Mouse (Mus musculus): ENCODE results near the gene Zfp120. TPM values are rescaled to one million over a fixed set of nuclear protein-coding genes. Genes with fewer than 3 reads are reported as not detected.
"Not testable (repeated sequence)": the region's sequence is repeated elsewhere in the genome, so short reads cannot be mapped to it uniquely, and the experiment has no call there.

Zfp120 gene
- total and polyA plus RNA-seq, 3 experiments = 6.2 to 17.7 (median 8.8) TPM

DNA sequence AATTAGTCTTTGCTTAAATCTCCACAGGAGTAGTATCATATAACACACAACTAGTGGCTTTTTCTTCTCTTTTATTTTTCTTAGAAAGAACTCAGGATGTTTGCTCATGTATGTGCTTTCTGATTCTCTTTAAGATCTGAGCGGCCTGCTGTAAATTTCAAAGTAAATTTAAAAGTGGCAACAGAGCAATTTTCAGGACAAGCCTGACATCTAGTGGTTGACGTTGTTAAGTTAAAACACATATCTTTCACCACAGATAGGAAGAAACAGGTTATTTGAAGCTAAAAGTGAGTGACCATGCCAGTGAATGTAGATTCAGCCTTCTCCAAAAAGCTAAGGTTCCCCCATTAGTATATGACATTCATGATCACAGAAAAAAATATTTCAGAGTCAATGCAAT lies 36.9 kb downstream of the Zfp120 start:
- H3K4me3 ChIP-seq (replicated peaks in 1 of 3; ENCODE audit: low read depth in 2 of 3, low read length in 2 of 3, poor library complexity in 1 of 3); H3K79me2 ChIP-seq (replicated peaks; ENCODE audit: control insufficient read depth, extremely low read depth, insufficient read depth, poor library complexity, severe bottlenecking); H3K36me3 ChIP-seq (replicated peaks in 1 of 2; ENCODE audit: control insufficient read depth in 1 of 2, insufficient read depth in 1 of 2, low read length in 1 of 2); H3K27me3 ChIP-seq (replicated peaks); H3K4me1 ChIP-seq (ENCODE audit: control insufficient read depth in 1 of 2, insufficient read depth in 2 of 2); H3K27ac ChIP-seq (ENCODE audit: insufficient read depth, low read depth); H3K4me2 ChIP-seq (ENCODE audit: insufficient read depth, low read depth, poor library complexity, severe bottlenecking); H3K9ac ChIP-seq (ENCODE audit: insufficient read depth, low read depth); H3K9me3 ChIP-seq (replicated peaks; ENCODE audit: low read length); dilution Hi-C loops (cut with MboI; ENCODE audit: extremely low pct_ligation_motif_present, extremely low pct_unique_long_range_greater_than_20kb, low sequenced_read_pairs): not testable (repeated sequence)
- in situ Hi-C loops (cut with MboI; ENCODE audit: low pct_ligation_motif_present, low pct_unique_long_range_greater_than_20kb, low sequenced_read_pairs) = loop anchor here (10.0 kb wide), 1 partner anchor 745 kb away; no protein-coding TSS in a partner anchor
- DNase-seq (ENCODE audit: extremely low read depth) = peak; percentile 30
- TF ChIP-seq CTCF (conservative IDR thresholded peaks at IDR 0.05 in 1 of 2, IDR thresholded peaks at IDR 0.05 in 1 of 2; ENCODE audit: low read depth in 2 of 2, low read length in 2 of 2) (peak in 1 of 2 experiments; percentile 62; a peak in 2 of 4 replicates), RAD21 (IDR thresholded peaks at IDR 0.05; ENCODE audit: low read depth, low read length) (peak; percentile 70), SMC3 (IDR thresholded peaks at IDR 0.05; ENCODE audit: low read depth, low read length) (peak; percentile 53)

Other genes starting within 250 kb of the Zfp120 start
- gene Gm10770, start 43.0 kb upstream of the Zfp120 start, total RNA-seq (2012; rRNA removed) = not detected in 2 replicates
- gene Gm10770, start 43.0 kb upstream of the Zfp120 start, total RNA-seq (2014; rRNA removed) = not detected in 2 replicates
- not detected in 2 replicates for gene Gm10770, start 43.0 kb upstream of the Zfp120 start, polyA plus RNA-seq (2012; ENCODE audit: insufficient read length, low read depth)
- 7.2 and 13.8 TPM in 2 replicates for gene Gm14139, start 45.0 kb upstream of the Zfp120 start, total RNA-seq (2012; rRNA removed)
- 27.0 and 34.0 TPM in 2 replicates for gene Gm14139, start 45.0 kb upstream of the Zfp120 start, total RNA-seq (2014; rRNA removed)
- gene Gm14139, start 45.0 kb upstream of the Zfp120 start, polyA plus RNA-seq (2012; ENCODE audit: insufficient read length, low read depth) = 9.2 and 10.7 TPM in 2 replicates
- gene Zfp937, start 81.4 kb upstream of the Zfp120 start, total RNA-seq (2012; rRNA removed) = 4.0 and 4.5 TPM in 2 replicates
- gene Zfp937, start 81.4 kb upstream of the Zfp120 start, total RNA-seq (2014; rRNA removed) = 5.4 and 6.8 TPM in 2 replicates
- gene Zfp937, start 81.4 kb upstream of the Zfp120 start, polyA plus RNA-seq (2012; ENCODE audit: insufficient read length, low read depth) = 2.5 and 2.8 TPM in 2 replicates
- gene Gm21994, start 118.9 kb upstream of the Zfp120 start, total RNA-seq (2012; rRNA removed) = 3.3 and 3.8 TPM in 2 replicates
- 9.3 and 13.6 TPM in 2 replicates for gene Gm21994, start 118.9 kb upstream of the Zfp120 start, total RNA-seq (2014; rRNA removed)
- 8.7 and 9.4 TPM in 2 replicates for gene Gm21994, start 118.9 kb upstream of the Zfp120 start, polyA plus RNA-seq (2012; ENCODE audit: insufficient read length, low read depth)
- gene Gm14124, start 120.8 kb upstream of the Zfp120 start, total RNA-seq (2012; rRNA removed) = 5.1 and 8.5 TPM in 2 replicates
- 10.4 and 13.4 TPM in 2 replicates for gene Gm14124, start 120.8 kb upstream of the Zfp120 start, total RNA-seq (2014; rRNA removed)
- 6.0 and 6.5 TPM in 2 replicates for gene Gm14124, start 120.8 kb upstream of the Zfp120 start, polyA plus RNA-seq (2012; ENCODE audit: insufficient read length, low read depth)
- gene Gm10130, start 187.0 kb upstream of the Zfp120 start, total RNA-seq (2012; rRNA removed) = 1.8 and 3.1 TPM in 2 replicates
- gene Gm10130, start 187.0 kb upstream of the Zfp120 start, total RNA-seq (2014; rRNA removed) = not detected in 2 replicates
- 9.8 and 13.3 TPM in 2 replicates for gene Gm10130, start 187.0 kb upstream of the Zfp120 start, polyA plus RNA-seq (2012; ENCODE audit: insufficient read length, low read depth)
- gene 3300002I08Rik, start 226.1 kb upstream of the Zfp120 start, total RNA-seq (2012; rRNA removed) = 4.7 TPM in 2 replicates
- gene 3300002I08Rik, start 226.1 kb upstream of the Zfp120 start, total RNA-seq (2014; rRNA removed) = 3.2 and 4.5 TPM in 2 replicates
- gene 3300002I08Rik, start 226.1 kb upstream of the Zfp120 start, polyA plus RNA-seq (2012; ENCODE audit: insufficient read length, low read depth) = 1.1 and 1.6 TPM in 2 replicates